Mouse (Mus musculus): ENCODE results near the gene Bpifa6.

GRCm38 (mm10) chr2:153953836-153954235, 20.9 kb upstream of the Bpifa6 start:
- TF ChIP-seq CTCF (IDR thresholded peaks at IDR 0.05; ENCODE audit: low read depth, low read length) (peak; percentile 71), POLR2A (IDR thresholded peaks at IDR 0.05; ENCODE audit: extremely low read depth, insufficient read depth, low read length) (no peak)
